Mouse (Mus musculus): ENCODE results near the gene Rnf128. TPM values are rescaled to one million over a fixed set of nuclear protein-coding genes. Genes with fewer than 3 reads are reported as not detected.

Gene Rnf128
- 1.7 and 2.3 TPM in 2 replicates for polyA plus RNA-seq (2012; rRNA removed)

GRCm38 (mm10) chrX:139562925-139563461 is at the start of gene Rnf128:
Gene Rnf128, plus strand, starts transcription at chrX:139563316.
- TF ChIP-seq POLR2A (IDR thresholded peaks at IDR 0.05; ENCODE audit: control insufficient read depth, low read depth, low read length) (no peak), CTCF (IDR thresholded peaks at IDR 0.05; ENCODE audit: control insufficient read depth, insufficient read depth, insufficient replicate concordance, low read depth, low read length) (no peak)
- Histone ChIP-seq H3K27ac (ENCODE audit: control insufficient read depth, insufficient read depth, low read depth, low read length) (no peak within 1 kb of the TSS), H3K27me3 (ENCODE audit: control insufficient read depth, insufficient read depth, low read length) (no peaks in the 10 kb centered on the region), H3K4me1 (ENCODE audit: control insufficient read depth, insufficient read depth, low read length) (no peaks in the 10 kb centered on the region), H3K4me3 (ENCODE audit: control insufficient read depth, low read depth, low read length) (no peak within 1 kb of the TSS), H3K36me3 (ENCODE audit: control insufficient read depth, insufficient read depth, low read length) (no peaks in the 10 kb centered on the region)

- TF ChIP-seq POLR2A (IDR thresholded peaks at IDR 0.05; ENCODE audit: control insufficient read depth, low read depth, low read length) (no peak), CTCF (IDR thresholded peaks at IDR 0.05; ENCODE audit: control insufficient read depth, insufficient read depth, insufficient replicate concordance, low read depth, low read length) (no peak)
- H3K4me1 ChIP-seq (ENCODE audit: control insufficient read depth, insufficient read depth, low read length) = no peaks in the 10 kb centered on the region
- no peaks in the 10 kb centered on the region for H3K36me3 ChIP-seq (ENCODE audit: control insufficient read depth, insufficient read depth, low read length)
- H3K27ac ChIP-seq (ENCODE audit: control insufficient read depth, insufficient read depth, low read depth, low read length) = no peak overlapping the region
- H3K27me3 ChIP-seq (ENCODE audit: control insufficient read depth, insufficient read depth, low read length) = no peaks in the 10 kb centered on the region
- no peak overlapping the region for H3K4me3 ChIP-seq (ENCODE audit: control insufficient read depth, low read depth, low read length)
Measured at GRCm38 (mm10) chrX:139516156-139516555, 47.0 kb upstream of the Rnf128 start.

GRCm38 (mm10) chrX:139519251-139519650 is 43.9 kb upstream of the Rnf128 start:
- H3K27ac ChIP-seq (ENCODE audit: control insufficient read depth, insufficient read depth, low read depth, low read length) = no peak overlapping the region
- H3K4me1 ChIP-seq (ENCODE audit: control insufficient read depth, insufficient read depth, low read length) = no peaks in the 10 kb centered on the region
- no peaks in the 10 kb centered on the region for H3K36me3 ChIP-seq (ENCODE audit: control insufficient read depth, insufficient read depth, low read length)
- TF ChIP-seq CTCF (IDR thresholded peaks at IDR 0.05; ENCODE audit: control insufficient read depth, insufficient read depth, insufficient replicate concordance, low read depth, low read length) = no peak
- TF ChIP-seq POLR2A (IDR thresholded peaks at IDR 0.05; ENCODE audit: control insufficient read depth, low read depth, low read length) = no peak
- no peak overlapping the region for H3K4me3 ChIP-seq (ENCODE audit: control insufficient read depth, low read depth, low read length)
- H3K27me3 ChIP-seq (ENCODE audit: control insufficient read depth, insufficient read depth, low read length) = no peaks in the 10 kb centered on the region

DNA sequence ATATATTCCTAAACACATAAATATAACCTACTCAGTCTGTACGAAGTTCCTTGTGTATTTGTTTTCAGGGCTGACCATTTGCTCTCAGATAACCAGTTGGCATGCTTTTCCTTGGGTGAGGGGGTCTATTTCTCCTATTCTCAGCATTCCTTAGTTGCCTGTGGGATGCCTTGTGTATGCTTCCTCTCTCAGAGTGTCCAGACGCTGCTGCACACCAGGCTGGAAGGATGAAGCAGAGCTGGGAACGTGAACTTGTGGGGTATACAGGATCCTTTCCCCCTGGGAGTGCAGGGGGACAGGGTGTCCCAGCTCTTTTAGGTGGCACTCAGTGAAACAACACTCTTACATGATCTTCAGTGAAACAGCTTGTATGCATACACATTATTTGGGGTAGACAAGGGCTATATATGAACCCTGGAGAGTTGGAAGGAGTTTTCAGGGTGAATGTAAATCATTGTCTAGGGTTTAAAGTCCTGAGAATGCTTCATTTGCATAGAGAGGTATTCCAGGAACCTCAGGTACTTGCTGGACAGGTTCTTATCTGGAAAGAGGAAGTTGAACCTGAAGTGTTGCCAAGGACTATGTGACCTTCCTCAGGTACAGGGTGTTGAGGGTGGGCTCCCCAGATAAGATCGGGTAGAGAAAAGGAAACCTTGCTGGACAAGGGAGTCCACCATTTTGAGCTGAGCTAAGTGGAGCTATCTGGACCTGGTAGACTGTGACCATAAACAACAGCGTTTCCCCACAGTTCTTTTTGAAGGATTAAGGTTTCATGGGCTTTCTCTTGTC is 38.6 kb upstream of the Rnf128 start:
- no peak for TF ChIP-seq POLR2A (IDR thresholded peaks at IDR 0.05; ENCODE audit: control insufficient read depth, low read depth, low read length)
- no peak for TF ChIP-seq CTCF (IDR thresholded peaks at IDR 0.05; ENCODE audit: control insufficient read depth, insufficient read depth, insufficient replicate concordance, low read depth, low read length)
- Histone ChIP-seq H3K27me3 (ENCODE audit: control insufficient read depth, insufficient read depth, low read length) (no peaks in the 10 kb centered on the region), H3K4me3 (ENCODE audit: control insufficient read depth, low read depth, low read length) (no peak overlapping the region), H3K27ac (ENCODE audit: control insufficient read depth, insufficient read depth, low read depth, low read length) (no peak overlapping the region), H3K4me1 (ENCODE audit: control insufficient read depth, insufficient read depth, low read length) (no peaks in the 10 kb centered on the region), H3K36me3 (ENCODE audit: control insufficient read depth, insufficient read depth, low read length) (no peaks in the 10 kb centered on the region)

DNA sequence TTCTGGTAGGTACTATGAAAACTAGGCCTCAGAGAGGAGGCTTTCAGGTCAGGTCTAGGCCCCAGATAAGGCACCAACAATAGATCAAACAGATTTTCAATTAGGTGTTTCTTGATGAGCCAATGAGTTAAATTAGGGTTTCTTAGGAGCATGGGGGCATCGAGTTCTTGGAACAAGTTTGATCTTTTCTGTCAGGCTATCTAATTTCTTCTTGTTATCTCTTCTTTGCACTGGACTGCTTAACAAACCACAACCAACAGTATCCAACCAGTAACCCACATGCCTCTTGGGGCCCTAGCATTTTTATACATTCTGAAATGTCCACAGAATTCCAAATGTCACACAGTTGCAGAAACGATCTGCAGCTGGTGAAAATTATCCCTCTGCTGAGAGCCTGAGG is 37.4 kb upstream of the Rnf128 start:
- TF ChIP-seq CTCF (IDR thresholded peaks at IDR 0.05; ENCODE audit: control insufficient read depth, insufficient read depth, insufficient replicate concordance, low read depth, low read length) = no peak
- TF ChIP-seq POLR2A (IDR thresholded peaks at IDR 0.05; ENCODE audit: control insufficient read depth, low read depth, low read length) = no peak
- H3K36me3 ChIP-seq (ENCODE audit: control insufficient read depth, insufficient read depth, low read length) = no peaks in the 10 kb centered on the region
- no peaks in the 10 kb centered on the region for H3K27me3 ChIP-seq (ENCODE audit: control insufficient read depth, insufficient read depth, low read length)
- H3K27ac ChIP-seq (ENCODE audit: control insufficient read depth, insufficient read depth, low read depth, low read length) = no peak overlapping the region
- H3K4me1 ChIP-seq (ENCODE audit: control insufficient read depth, insufficient read depth, low read length) = no peaks in the 10 kb centered on the region
- H3K4me3 ChIP-seq (ENCODE audit: control insufficient read depth, low read depth, low read length) = no peak overlapping the region

DNA sequence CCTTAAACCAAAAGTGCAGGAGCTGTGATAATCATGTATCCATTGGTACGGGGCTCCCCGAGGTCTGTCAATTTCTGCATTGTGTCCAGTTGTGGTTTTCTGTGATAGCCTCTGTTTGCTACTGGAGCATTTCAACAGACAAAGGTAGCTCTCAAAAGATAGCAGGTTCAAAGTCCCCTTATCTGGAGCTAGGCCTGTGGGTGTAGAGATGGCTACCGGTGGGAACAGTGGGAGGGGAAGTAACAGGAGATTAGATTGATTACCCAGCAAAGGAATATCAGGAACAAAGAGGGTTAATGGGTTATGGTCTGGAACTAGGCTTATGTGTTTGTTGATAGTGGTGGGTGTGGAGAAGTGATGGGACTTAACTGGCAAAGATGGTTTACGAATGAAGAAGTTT is 36.1 kb upstream of the Rnf128 start:
- H3K27me3 ChIP-seq (ENCODE audit: control insufficient read depth, insufficient read depth, low read length) = no peaks in the 10 kb centered on the region
- TF ChIP-seq POLR2A (IDR thresholded peaks at IDR 0.05; ENCODE audit: control insufficient read depth, low read depth, low read length) (no peak), CTCF (IDR thresholded peaks at IDR 0.05; ENCODE audit: control insufficient read depth, insufficient read depth, insufficient replicate concordance, low read depth, low read length) (no peak)
- no peak overlapping the region for H3K4me3 ChIP-seq (ENCODE audit: control insufficient read depth, low read depth, low read length)
- H3K4me1 ChIP-seq (ENCODE audit: control insufficient read depth, insufficient read depth, low read length) = no peaks in the 10 kb centered on the region
- H3K27ac ChIP-seq (ENCODE audit: control insufficient read depth, insufficient read depth, low read depth, low read length) = no peak overlapping the region
- H3K36me3 ChIP-seq (ENCODE audit: control insufficient read depth, insufficient read depth, low read length) = no peaks in the 10 kb centered on the region

DNA sequence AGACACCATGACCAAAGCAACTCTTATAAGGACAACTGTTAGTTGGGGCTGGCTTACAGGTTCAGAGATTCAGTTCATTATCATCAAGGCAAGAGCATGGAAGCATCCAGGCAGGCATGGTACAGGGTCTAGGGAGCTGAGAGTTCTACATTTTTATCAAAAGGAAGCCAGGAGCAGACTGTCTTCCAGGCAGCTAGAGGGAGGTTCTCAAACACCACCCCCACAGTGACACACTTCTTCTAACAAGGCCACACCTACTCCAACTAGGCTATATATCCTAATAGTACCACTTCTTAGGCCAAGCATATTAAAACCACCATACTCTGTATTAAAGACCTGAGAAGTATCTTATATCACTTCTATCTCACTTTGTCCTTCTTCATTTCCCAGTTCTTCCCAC is 33.4 kb upstream of the Rnf128 start:
- Histone ChIP-seq H3K36me3 (ENCODE audit: control insufficient read depth, insufficient read depth, low read length) (no peaks in the 10 kb centered on the region), H3K27ac (ENCODE audit: control insufficient read depth, insufficient read depth, low read depth, low read length) (no peak overlapping the region), H3K27me3 (ENCODE audit: control insufficient read depth, insufficient read depth, low read length) (no peaks in the 10 kb centered on the region), H3K4me1 (ENCODE audit: control insufficient read depth, insufficient read depth, low read length) (no peaks in the 10 kb centered on the region), H3K4me3 (ENCODE audit: control insufficient read depth, low read depth, low read length) (no peak overlapping the region)
- TF ChIP-seq CTCF (IDR thresholded peaks at IDR 0.05; ENCODE audit: control insufficient read depth, insufficient read depth, insufficient replicate concordance, low read depth, low read length) = no peak
- no peak for TF ChIP-seq POLR2A (IDR thresholded peaks at IDR 0.05; ENCODE audit: control insufficient read depth, low read depth, low read length)

Data from testis, adult 2 months (tissue).